Mouse (Mus musculus) bone marrow, adult 2 months (tissue): ENCODE results near the gene Tmem88b. TPM values are rescaled to one million over a fixed set of nuclear protein-coding genes. Genes with fewer than 3 reads are reported as not detected.
A peak's percentile ranks its signal among the peaks of the same experiment; 100 is the strongest.

Experiments used
- H3K27ac ChIP-seq: fragments of 200-500 bp; 2 replicates; pipeline ENCODE4 v1.5.1; 2012; ENCODE audit warnings: low read depth, mild to moderate bottlenecking, control low read depth, inconsistent platforms, low read length; ENCODE audit not compliant: control insufficient read depth, poor library complexity, insufficient read depth
- H3K4me1 ChIP-seq: fragments of 200-500 bp; 2 replicates; pipeline ENCODE4 v1.6.1; 2011; ENCODE audit warnings: low read length; ENCODE audit not compliant: control insufficient read depth, insufficient read depth
- H3K4me3 ChIP-seq: fragments of 200-500 bp; replicated peaks from 2 replicates; pipeline ENCODE3; 2011; ENCODE audit warnings: mild to moderate bottlenecking, low read depth, low read length, control low read depth; ENCODE audit not compliant: control insufficient read depth
- CTCF ChIP-seq: fragments of 200-500 bp; IDR thresholded peaks from 2 replicates; pipeline ENCODE4 v1.5.1; 2011; ENCODE audit warnings: low read length, control low read depth; ENCODE audit not compliant: control insufficient read depth, insufficient read depth
- POLR2A ChIP-seq: fragments of 200-500 bp; IDR thresholded peaks from 2 replicates; pipeline ENCODE4 v1.6.1; 2011; ENCODE audit warnings: low read depth, mild to moderate bottlenecking, control low read depth, low read length, borderline replicate concordance; ENCODE audit not compliant: control insufficient read depth
- WGBS: fragments of 180-500 bp; shearing (Covaris S2); methylation state at CpG from one replicate; pipeline ENCODE4 v1.1.7; 2018; 5-methylcytosine and 5-hydroxymethylcytosine counted together
- polyA plus RNA-seq: library from polyadenylated mRNA; stranded (reverse); fragments of >200 nt; gene quantifications from 2 replicates; pipeline ENCODE4 v1.2.4, GENCODE M21; 2011; ENCODE audit warnings: low replicate concordance; ENCODE audit not compliant: missing spikeins, insufficient read depth, insufficient read length

Tmem88b gene
- polyA plus RNA-seq, 1 experiment: 1.1 TPM

GRCm38 (mm10) chr4:155734350-155734941 is 51.2 kb downstream of the Tmem88b start, which contains the start of gene Tmem240:
TSS of gene Tmem240 (plus strand) at chr4:155734800.
- WGBS: under 1% methylated on average over 25 of the region's 35 CpGs
- TF ChIP-seq CTCF (no peak), POLR2A (peak; percentile 63; the same call in 1 of the 2 replicates)
- peak within 1 kb of the TSS; percentile 64; the same call in 1 of the 2 replicates for H3K27ac ChIP-seq
- peak within 1 kb of the TSS; percentile 74 for H3K4me3 ChIP-seq
- H3K4me1 ChIP-seq: peaks cover 4% of the 10 kb centered on the region; the same call in 1 of the 2 replicates

DNA sequence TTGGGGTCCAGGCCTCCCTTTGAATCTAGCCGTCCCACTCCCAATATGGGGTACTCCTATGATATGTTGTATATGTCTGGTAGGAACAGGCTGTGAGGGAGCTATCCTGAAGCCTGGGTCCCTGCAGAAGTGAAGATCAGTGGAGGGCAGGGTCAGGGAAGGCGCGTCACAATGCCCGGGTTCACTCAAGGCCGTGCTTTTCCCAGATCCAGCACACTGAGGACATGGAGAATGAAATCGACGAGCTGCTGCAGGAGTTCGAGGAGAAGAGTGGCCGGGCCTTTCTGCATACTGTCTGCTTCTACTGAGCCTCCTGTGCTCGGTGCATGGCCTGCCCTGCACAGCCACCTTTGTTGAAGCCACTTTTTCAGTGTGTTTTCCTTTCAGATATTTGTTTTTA is 52.4 kb downstream of the Tmem88b start:
- no peak for TF ChIP-seq POLR2A
- no peak for TF ChIP-seq CTCF
- H3K4me1 ChIP-seq: peaks cover 4% of the 10 kb centered on the region; the same call in 1 of the 2 replicates
- H3K4me3 ChIP-seq: no peak overlapping the region
- 87% methylated on average over 10 of the region's 10 CpGs for WGBS
- H3K27ac ChIP-seq: no peak overlapping the region

Other genes with a start within 250 kb of the Tmem88b start
- gene Nadk, start 223.5 kb downstream of the Tmem88b start, polyA plus RNA-seq: 28.2 and 52.6 TPM in 2 replicates
- gene Slc35e2, start 184.5 kb downstream of the Tmem88b start, polyA plus RNA-seq: 7.4 and 8.4 TPM in 2 replicates
- 132 and 202 TPM in 2 replicates for gene Cdk11b, start 161.0 kb downstream of the Tmem88b start, polyA plus RNA-seq
- gene Gm10563, start 140.5 kb downstream of the Tmem88b start, polyA plus RNA-seq: not detected in 2 replicates
- gene Mmp23, start 132.5 kb downstream of the Tmem88b start, polyA plus RNA-seq: 5.6 and 6.9 TPM in 2 replicates
- 15.0 and 29.1 TPM in 2 replicates for gene Mib2, start 116.7 kb downstream of the Tmem88b start, polyA plus RNA-seq
- gene Fndc10, start 91.5 kb downstream of the Tmem88b start, polyA plus RNA-seq: 0.90 and 3.0 TPM in 2 replicates
- gene Ssu72, start 81.1 kb downstream of the Tmem88b start, polyA plus RNA-seq: 28.5 and 53.2 TPM in 2 replicates
- 0.47 and 3.0 TPM in 2 replicates for gene Tmem240, start 51.1 kb downstream of the Tmem88b start, polyA plus RNA-seq
- gene Atad3a, start 24.8 kb downstream of the Tmem88b start, polyA plus RNA-seq: 31.8 and 32.9 TPM in 2 replicates
- 0.97 TPM in 1 of 2 replicates, not detected in the other for gene Vwa1, start 11.2 kb downstream of the Tmem88b start, polyA plus RNA-seq
- gene Ankrd65, start 4.6 kb upstream of the Tmem88b start, polyA plus RNA-seq: 1.1 TPM in 1 of 2 replicates, not detected in the other
- 146 and 244 TPM in 2 replicates for gene Mrpl20, start 17.0 kb upstream of the Tmem88b start, polyA plus RNA-seq
- gene Ccnl2, start 26.6 kb upstream of the Tmem88b start, polyA plus RNA-seq: 92.0 and 149 TPM in 2 replicates
- gene Aurkaip1, start 45.4 kb upstream of the Tmem88b start, polyA plus RNA-seq: 53.9 and 114 TPM in 2 replicates
- 8.1 and 12.4 TPM in 2 replicates for gene Mxra8, start 53.8 kb upstream of the Tmem88b start, polyA plus RNA-seq
- gene Dvl1, start 61.5 kb upstream of the Tmem88b start, polyA plus RNA-seq: 21.0 and 50.2 TPM in 2 replicates
- 0.42 TPM in 1 of 2 replicates, not detected in the other for gene Tas1r3, start 77.5 kb upstream of the Tmem88b start, polyA plus RNA-seq
- gene Cptp, start 83.6 kb upstream of the Tmem88b start, polyA plus RNA-seq: 2.8 and 5.9 TPM in 2 replicates
- 22.2 and 49.5 TPM in 2 replicates for gene Ints11, start 83.7 kb upstream of the Tmem88b start, polyA plus RNA-seq
- gene Pusl1, start 105.9 kb upstream of the Tmem88b start, polyA plus RNA-seq: 5.2 and 18.4 TPM in 2 replicates
- gene Acap3, start 105.9 kb upstream of the Tmem88b start, polyA plus RNA-seq: 15.1 and 30.6 TPM in 2 replicates
- gene Ube2j2, start 158.0 kb upstream of the Tmem88b start, polyA plus RNA-seq: 63.5 and 71.8 TPM in 2 replicates
- 53.0 and 132 TPM in 2 replicates for gene C1qtnf12, start 176.4 kb upstream of the Tmem88b start, polyA plus RNA-seq
- gene B3galt6, start 206.8 kb upstream of the Tmem88b start, polyA plus RNA-seq: 1.8 and 2.0 TPM in 2 replicates
- 60.1 and 111 TPM in 2 replicates for gene Sdf4, start 207.0 kb upstream of the Tmem88b start, polyA plus RNA-seq
- gene Tnfrsf4, start 228.0 kb upstream of the Tmem88b start, polyA plus RNA-seq: 6.4 and 12.4 TPM in 2 replicates
- 7.9 and 8.0 TPM in 2 replicates for gene Tnfrsf18, start 240.3 kb upstream of the Tmem88b start, polyA plus RNA-seq